Mouse (Mus musculus): ENCODE data around the gene Vwa1. TPM values are rescaled to one million over a fixed set of nuclear protein-coding genes. Genes with fewer than 3 reads are reported as not detected.
"Not testable (repeated sequence)": the region's sequence is repeated elsewhere in the genome, so short reads cannot be mapped to it uniquely, and the experiment has no call there.

The Vwa1 gene
- total and polyA plus RNA-seq, 2 experiments from 2014 or later = 7.5 to 15.5 TPM

GRCm38 (mm10) chr4:155744474-155744873 is 30.0 kb downstream of the Vwa1 start:
- no peak for DNase-seq (ENCODE audit: low spot score)
- Histone ChIP-seq H3K27me3 (ENCODE audit: control insufficient read depth, insufficient read depth, low read length) (no peaks in the 10 kb centered on the region), H3K4me3 (ENCODE audit: low read depth, low read length) (no peak overlapping the region), H3K4me2 (ENCODE audit: low read depth, low read length) (no peak overlapping the region), H3K27ac (ENCODE audit: low read depth) (no peak overlapping the region), H3K36me3 (replicated peaks; ENCODE audit: control insufficient read depth, insufficient read depth, low read length) (peaks cover 93% of the 10 kb centered on the region), H3K9ac (replicated peaks; ENCODE audit: low read depth, low read length) (no peak overlapping the region), H3K4me1 (ENCODE audit: control insufficient read depth, insufficient read depth) (no peaks in the 10 kb centered on the region), H3K9me3 (replicated peaks; ENCODE audit: control insufficient read depth, low read length) (no peaks in the 10 kb centered on the region)
- 85% methylated on average over 8 of the region's 8 CpGs for WGBS
- ATAC-seq (ENCODE audit: insufficient read depth, low read depth) = no peak
- TF ChIP-seq CTCF (IDR thresholded peaks at IDR 0.05; ENCODE audit: low read depth) (no peak), EP300 (IDR thresholded peaks at IDR 0.05; ENCODE audit: low read depth) (no peak)

- H3K4me2 ChIP-seq (ENCODE audit: low read depth, low read length) = no peak overlapping the region
- no peak overlapping the region for H3K27ac ChIP-seq (ENCODE audit: low read depth)
- no peak for TF ChIP-seq EP300 (IDR thresholded peaks at IDR 0.05; ENCODE audit: low read depth)
- no peak for TF ChIP-seq CTCF (IDR thresholded peaks at IDR 0.05; ENCODE audit: low read depth)
- no peaks in the 10 kb centered on the region for H3K27me3 ChIP-seq (ENCODE audit: control insufficient read depth, insufficient read depth, low read length)
- peaks cover 75% of the 10 kb centered on the region for H3K36me3 ChIP-seq (replicated peaks; ENCODE audit: control insufficient read depth, insufficient read depth, low read length)
- no peaks in the 10 kb centered on the region for H3K9me3 ChIP-seq (replicated peaks; ENCODE audit: control insufficient read depth, low read length)
- H3K4me3 ChIP-seq (ENCODE audit: low read depth, low read length) = no peak overlapping the region
- no peaks in the 10 kb centered on the region for H3K4me1 ChIP-seq (ENCODE audit: control insufficient read depth, insufficient read depth)
- DNase-seq (ENCODE audit: low spot score) = no peak
- no peak overlapping the region for H3K9ac ChIP-seq (replicated peaks; ENCODE audit: low read depth, low read length)
- ATAC-seq (ENCODE audit: insufficient read depth, low read depth) = no peak
- WGBS = 95% methylated on average over 5 of the region's 5 CpGs
These were observed 31.8 kb downstream of the Vwa1 start for GRCm38 (mm10) chr4:155742684-155743083.

- WGBS = 81% methylated on average over 10 of the region's 10 CpGs
- H3K9ac ChIP-seq (replicated peaks; ENCODE audit: low read depth, low read length); H3K27ac ChIP-seq (ENCODE audit: low read depth); H3K9me3 ChIP-seq (replicated peaks; ENCODE audit: control insufficient read depth, low read length); H3K4me3 ChIP-seq (ENCODE audit: low read depth, low read length); ATAC-seq (ENCODE audit: insufficient read depth, low read depth); H3K27me3 ChIP-seq (ENCODE audit: control insufficient read depth, insufficient read depth, low read length); H3K4me2 ChIP-seq (ENCODE audit: low read depth, low read length); H3K4me1 ChIP-seq (ENCODE audit: control insufficient read depth, insufficient read depth); DNase-seq (ENCODE audit: low spot score): not testable (repeated sequence)
- H3K36me3 ChIP-seq (replicated peaks; ENCODE audit: control insufficient read depth, insufficient read depth, low read length) = peaks cover 62% of the 10 kb centered on the region
These were observed 33.8 kb downstream of the Vwa1 start for GRCm38 (mm10) chr4:155740681-155741080.

- DNase-seq (ENCODE audit: low spot score) (peak; percentile 25), ATAC-seq (ENCODE audit: insufficient read depth, low read depth) (peak; percentile 51)
- no peak overlapping the region for H3K4me2 ChIP-seq (ENCODE audit: low read depth, low read length)
- no peaks in the 10 kb centered on the region for H3K27me3 ChIP-seq (ENCODE audit: control insufficient read depth, insufficient read depth, low read length)
- WGBS = 63% methylated on average over 36 of the region's 37 CpGs
- H3K27ac ChIP-seq (ENCODE audit: low read depth) = no peak overlapping the region
- no peak overlapping the region; the same call in 1 of the 2 replicates for H3K9ac ChIP-seq (replicated peaks; ENCODE audit: low read depth, low read length)
- H3K9me3 ChIP-seq (replicated peaks; ENCODE audit: control insufficient read depth, low read length) = no peaks in the 10 kb centered on the region
- H3K4me3 ChIP-seq (ENCODE audit: low read depth, low read length) = no peak overlapping the region
- peaks cover 55% of the 10 kb centered on the region for H3K36me3 ChIP-seq (replicated peaks; ENCODE audit: control insufficient read depth, insufficient read depth, low read length)
- peaks cover 6% of the 10 kb centered on the region for H3K4me1 ChIP-seq (ENCODE audit: control insufficient read depth, insufficient read depth)
- TF ChIP-seq EP300 (IDR thresholded peaks at IDR 0.05; ENCODE audit: low read depth) (no peak), CTCF (IDR thresholded peaks at IDR 0.05; ENCODE audit: low read depth) (no peak)
These were observed 34.5 kb downstream of the Vwa1 start for GRCm38 (mm10) chr4:155739741-155740636.

GRCm38 (mm10) chr4:155739152-155739551 is 35.3 kb downstream of the Vwa1 start:
- Histone ChIP-seq H3K4me2 (ENCODE audit: low read depth, low read length) (no peak overlapping the region), H3K27me3 (ENCODE audit: control insufficient read depth, insufficient read depth, low read length) (no peaks in the 10 kb centered on the region), H3K9ac (replicated peaks; ENCODE audit: low read depth, low read length) (no peak overlapping the region), H3K4me3 (ENCODE audit: low read depth, low read length) (no peak overlapping the region), H3K27ac (ENCODE audit: low read depth) (no peak overlapping the region), H3K9me3 (replicated peaks; ENCODE audit: control insufficient read depth, low read length) (no peaks in the 10 kb centered on the region), H3K4me1 (ENCODE audit: control insufficient read depth, insufficient read depth) (peaks cover 6% of the 10 kb centered on the region), H3K36me3 (replicated peaks; ENCODE audit: control insufficient read depth, insufficient read depth, low read length) (peaks cover 47% of the 10 kb centered on the region)
- WGBS = 76% methylated on average over 6 of the region's 6 CpGs
- DNase-seq (ENCODE audit: low spot score) (no peak), ATAC-seq (ENCODE audit: insufficient read depth, low read depth) (no peak)
- TF ChIP-seq CTCF (IDR thresholded peaks at IDR 0.05; ENCODE audit: low read depth) (no peak), EP300 (IDR thresholded peaks at IDR 0.05; ENCODE audit: low read depth) (no peak)
